Mouse (Mus musculus): ENCODE measurements around the gene Pptc7.
"Not testable (repeated sequence)": the region's sequence is repeated elsewhere in the genome, so short reads cannot be mapped to it uniquely, and the experiment has no call there.

The Pptc7 gene

DNA sequence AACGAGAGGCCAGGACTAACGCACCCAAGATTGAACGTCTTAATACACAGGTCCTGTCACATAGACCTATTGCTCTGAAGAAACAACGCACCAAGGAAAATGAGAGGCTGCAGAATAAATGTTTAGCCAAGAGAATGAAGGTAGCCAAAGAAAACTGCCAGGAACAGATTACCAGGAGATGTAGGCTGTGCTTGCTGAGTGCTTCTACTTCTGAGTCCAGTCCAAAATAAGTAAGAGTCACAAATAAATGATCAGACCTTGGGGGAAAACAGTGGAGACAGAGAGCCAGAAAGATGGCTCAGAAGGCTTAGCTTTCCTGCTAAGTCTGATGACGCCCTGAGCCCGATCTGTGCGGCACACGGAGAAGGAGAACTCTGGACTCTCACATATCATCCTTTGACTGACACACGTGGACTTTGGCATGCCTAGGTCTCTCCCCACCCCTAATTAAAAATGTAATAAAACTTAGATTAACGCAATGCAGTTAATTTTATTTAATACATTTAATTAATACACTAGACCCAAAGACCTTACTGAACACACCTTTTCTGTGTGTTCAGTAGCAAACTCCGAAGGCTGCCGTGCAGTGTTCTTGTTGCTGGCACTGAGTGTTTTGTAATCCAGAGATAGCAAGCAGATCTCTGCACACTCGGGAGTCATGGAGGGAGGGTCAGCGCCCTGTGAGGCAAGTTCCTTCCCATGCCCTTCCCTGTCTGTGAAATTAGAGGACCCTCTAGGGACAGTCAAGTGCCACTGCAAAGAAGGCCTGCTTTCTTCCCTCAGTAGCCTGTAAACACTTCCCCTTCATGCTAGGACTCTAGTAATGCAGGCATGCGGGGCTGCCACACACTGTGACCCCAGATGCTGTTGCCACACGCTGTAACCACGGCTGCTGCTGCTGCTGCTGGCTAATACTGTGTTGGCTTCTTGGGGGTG, 18.9 kb downstream of the Pptc7 start:
- no peak for DNase-seq

DNA sequence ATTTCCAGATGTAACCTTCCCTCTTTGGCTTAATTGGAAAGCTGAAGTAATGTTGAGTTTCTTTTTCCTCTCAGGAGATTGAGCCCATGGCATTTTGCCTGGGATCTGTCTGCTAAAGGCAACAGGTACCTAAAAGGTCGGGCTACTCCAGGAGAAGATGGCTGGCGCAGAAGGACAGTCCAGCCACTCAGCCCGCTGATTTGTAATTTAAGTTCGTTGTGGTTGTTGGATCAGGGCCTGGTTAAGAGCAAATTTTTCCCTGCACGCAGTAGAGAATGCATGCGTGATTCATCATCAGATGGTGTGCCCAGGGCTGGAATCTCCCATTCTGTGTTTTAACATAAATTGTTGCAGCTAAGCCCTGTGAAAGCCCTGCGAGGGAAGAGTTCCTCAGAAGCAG, 19.8 kb downstream of the Pptc7 start:
- no peak for DNase-seq

- DNase-seq, result peak; percentile 56
Measured at GRCm38 (mm10) chr5:122304541-122304940, 20.4 kb downstream of the Pptc7 start.

DNA sequence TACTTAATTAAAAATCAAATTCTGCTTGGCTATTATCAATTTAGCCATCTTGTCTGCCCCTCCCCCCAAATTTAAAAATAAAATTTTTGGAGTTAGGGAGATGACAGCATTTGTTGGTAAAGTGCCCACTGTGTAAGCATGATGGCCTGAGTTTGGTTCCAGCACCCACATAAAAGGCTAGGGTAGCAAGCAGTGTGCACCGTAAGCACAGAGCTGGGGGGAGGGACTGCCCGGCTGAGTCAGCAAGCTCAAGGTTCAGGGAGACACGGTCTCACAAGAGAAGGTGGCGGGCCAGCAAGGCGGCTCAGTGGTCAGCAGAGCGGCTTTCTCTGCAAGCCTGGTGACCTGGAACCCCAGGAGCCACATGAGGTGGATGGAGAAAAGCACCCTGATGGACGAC, 21.3 kb downstream of the Pptc7 start:
- DNase-seq, result no peak

DNA sequence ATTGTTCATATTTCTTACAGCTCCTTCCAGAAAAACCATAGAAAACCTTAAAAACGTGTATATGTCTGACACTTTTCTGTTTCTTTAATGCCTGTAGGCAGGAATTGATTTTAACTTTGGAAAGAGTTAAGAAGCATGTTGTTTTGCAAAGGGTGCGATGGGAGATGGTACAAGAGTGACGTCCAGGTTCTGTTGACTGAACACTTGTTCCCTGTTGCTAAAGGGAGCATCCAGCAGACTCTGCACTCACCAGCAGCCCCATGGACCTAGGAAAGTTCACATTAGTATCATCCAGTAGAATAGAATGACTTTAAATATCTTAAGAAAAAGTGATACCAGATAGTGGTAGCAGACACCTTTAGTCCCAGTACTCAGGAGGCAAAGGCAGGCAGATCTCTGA, 22.4 kb downstream of the Pptc7 start:
- no peak for DNase-seq

DNA sequence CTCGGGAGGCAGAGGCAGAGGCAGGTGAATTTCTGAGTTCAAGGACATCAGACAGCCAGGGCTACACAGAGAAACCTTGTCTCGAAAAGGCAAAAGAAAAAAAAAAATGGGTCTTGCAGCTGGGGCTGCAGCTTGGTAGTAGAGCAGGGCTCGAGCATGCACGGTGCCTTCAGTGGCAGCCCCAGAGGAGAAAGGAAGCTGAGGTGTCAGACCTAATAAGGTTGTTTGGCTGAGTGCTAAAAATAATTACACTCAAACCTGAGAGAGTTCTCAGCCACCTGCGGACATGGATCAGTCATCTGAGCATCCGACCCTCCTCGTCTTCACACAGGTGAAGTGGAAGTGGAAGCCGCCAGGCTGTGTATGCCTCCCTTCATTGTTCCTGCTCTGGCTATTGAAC, 26.5 kb downstream of the Pptc7 start:
- DNase-seq, result no peak

DNA sequence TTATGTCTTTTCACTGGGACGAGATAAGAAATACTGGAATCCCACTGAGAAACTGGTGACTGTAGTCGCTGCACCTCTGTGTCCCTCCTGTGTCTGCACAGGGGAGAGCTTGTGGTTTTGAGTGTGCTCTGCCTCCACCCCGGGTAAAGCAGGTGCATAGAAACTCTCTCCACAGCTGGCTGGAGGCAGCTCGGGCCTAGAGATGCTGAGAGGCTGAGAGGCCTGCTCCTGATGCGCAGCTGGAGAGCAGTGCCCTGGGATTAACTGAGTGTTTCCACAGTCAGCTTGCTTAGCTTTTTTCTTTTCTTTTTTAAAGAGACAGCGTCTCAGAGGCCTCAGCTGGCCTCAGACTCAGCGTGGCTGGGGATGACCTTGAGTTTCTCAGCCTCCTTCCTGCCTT, 27.5 kb downstream of the Pptc7 start:
- DNase-seq, result no peak

DNA sequence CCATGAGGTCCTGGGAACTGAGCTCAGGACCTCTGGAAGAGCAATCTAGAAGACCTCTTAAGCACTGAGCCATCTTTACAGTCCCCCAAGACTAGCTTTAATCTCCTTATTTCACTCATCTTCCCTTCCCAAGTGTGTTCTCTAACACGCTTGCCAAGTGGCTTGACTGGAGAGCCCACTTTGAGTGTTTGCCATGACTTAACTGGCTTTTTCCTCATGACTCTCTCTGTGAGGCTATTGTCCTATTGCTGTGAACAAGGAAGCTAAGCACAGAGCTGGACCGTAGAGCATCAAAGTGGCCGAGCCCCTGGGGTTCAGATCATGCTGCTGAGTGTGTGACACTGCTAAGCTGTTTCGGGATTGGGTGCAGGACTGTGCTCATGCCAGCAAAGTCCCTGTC, 28.2 kb downstream of the Pptc7 start:
- no peak for DNase-seq

DNA sequence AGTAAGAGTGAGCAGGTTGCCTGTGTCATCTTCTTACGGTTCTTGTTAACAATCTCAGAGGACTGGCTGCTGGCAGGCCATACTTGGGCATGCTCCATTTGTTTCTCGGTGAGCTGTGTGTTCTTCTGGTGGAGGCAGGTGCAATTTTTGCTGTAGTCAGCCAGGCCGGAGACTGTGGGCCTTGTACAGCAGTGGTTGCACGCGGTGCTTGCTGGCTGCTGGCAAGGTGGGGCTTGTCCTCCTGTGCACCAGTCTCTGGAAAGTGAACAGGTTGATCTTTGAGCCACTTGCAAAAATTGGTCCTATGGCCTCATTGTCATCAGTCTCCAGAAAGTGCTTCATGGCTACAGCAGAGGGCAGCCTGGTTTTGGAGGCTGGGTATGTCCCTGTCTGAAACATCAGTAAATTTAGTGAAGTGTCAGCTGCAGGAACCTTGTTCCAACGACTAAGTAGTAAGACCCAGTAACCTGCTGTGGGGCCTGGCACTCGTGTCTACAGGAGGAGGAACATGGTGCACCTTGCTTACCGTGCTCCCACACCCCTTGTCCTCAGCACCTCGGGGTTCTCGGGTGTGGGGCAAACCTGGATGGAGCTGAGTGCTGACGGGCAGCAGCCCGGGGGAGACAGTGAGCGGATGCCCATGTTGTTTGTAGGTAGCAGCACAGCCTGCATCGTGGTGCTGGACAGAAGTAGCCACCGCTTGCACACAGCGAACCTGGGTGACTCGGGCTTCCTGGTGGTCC, 28.9 kb downstream of the Pptc7 start:
- no peak for DNase-seq

DNA sequence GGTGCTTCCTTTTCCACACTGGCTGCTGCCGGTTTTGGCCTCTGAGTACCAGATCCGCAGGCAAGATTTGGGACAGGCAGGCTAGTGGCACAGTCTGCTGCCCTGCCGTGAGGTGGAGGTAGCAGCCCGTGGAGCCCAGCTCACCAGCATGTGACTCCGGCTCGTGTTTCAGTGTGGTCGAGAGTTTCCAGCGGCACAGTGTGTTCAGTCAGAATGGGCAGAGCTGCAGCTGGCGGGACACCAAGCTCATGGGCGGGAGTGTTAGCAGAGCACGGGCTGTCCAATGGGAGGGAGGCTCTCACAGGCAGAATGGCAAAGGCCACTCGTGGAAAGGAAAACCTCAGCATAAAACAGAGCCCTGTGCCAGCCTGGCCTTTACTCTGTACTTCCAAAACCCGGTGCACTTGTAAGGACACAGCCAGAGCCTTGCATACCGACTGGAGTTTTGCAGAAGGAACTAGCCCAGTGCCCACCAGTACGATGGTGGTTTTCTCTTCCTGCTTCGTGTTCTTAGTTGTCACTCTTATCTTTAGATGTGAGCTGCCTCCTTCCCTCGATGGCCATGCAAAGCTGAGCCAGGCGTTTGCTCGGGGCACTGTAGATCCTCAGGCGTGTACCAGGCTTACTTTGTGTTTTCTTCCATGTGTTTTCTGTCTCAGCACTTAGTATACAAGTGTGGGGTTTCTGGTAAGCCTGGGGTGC, 31.0 kb downstream of the Pptc7 start:
- DNase-seq, result peak; percentile 94

DNA sequence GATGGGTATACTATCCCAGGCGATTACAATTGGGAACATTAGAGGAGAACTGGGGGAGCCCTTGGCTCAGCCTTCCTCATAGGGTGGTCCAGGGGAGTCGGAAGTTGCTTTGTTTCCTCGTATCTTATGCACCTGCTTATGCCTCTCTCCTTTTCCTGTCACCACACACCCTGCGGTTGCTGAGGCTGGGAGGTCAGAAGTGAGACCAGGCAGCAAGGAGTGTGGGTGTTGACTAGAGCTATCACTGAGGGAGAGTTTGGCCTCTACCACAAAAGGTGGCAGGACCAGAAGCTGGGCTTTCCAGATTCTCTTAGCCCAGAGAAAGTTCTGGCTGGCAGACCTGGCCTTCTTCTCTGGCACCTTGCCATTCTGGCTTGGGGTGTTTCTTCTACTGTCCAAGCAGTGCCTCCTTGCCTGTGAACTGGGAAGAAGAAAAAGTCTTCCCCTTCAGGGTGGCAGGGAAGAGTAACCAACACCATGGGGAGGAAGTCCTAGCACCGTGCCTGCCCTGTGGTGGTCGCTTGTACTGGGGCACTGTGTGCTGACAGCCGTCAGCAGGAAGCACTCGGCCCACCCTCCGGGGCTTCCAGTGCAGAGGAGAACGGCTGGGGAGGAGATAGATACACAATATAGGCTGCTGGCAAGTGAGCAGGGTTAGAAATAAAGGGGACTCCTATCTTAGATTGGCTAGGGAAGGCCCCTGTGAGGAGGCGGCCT, 33.3 kb downstream of the Pptc7 start:
- DNase-seq, result no peak

GRCm38 (mm10) chr5:122318100-122318499, 33.9 kb downstream of the Pptc7 start:
- DNase-seq, result peak; percentile 61

- not testable (repeated sequence) for DNase-seq
Measured at GRCm38 (mm10) chr5:122318976-122319375, 34.8 kb downstream of the Pptc7 start.

GRCm38 (mm10) chr5:122319474-122320204, 35.5 kb downstream of the Pptc7 start:
- peak; percentile 66 for DNase-seq

- peak; percentile 31 for DNase-seq
Measured at GRCm38 (mm10) chr5:122320205-122320781, 36.1 kb downstream of the Pptc7 start.

- no peak for DNase-seq
Measured at GRCm38 (mm10) chr5:122323523-122323922, 39.4 kb downstream of the Pptc7 start.

GRCm38 (mm10) chr5:122324608-122325431, 40.7 kb downstream of the Pptc7 start:
- DNase-seq, result peak; percentile 44

DNA sequence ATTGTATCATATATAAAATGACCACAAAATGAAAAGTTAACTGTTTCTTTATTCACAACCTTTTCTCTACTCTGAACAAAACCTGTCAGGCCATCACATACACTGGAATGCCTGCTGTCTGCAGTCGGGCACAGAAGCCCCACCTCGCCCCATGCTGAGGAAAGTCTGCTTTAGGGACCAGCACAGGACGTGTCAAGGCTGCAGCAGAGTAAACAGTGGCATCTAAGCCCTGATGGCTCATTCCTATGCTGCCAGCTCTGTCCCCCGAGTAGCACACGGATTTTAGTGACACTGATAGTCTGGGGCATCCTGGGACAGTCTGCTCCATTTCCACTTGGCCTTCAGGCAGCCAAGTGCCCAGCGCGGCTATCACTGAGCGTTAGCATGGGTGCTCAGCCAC, 41.3 kb downstream of the Pptc7 start:
- DNase-seq, result no peak

GRCm38 (mm10) chr5:122327283-122327682, 43.1 kb downstream of the Pptc7 start:
- DNase-seq, result no peak

- DNase-seq, result no peak
Measured at GRCm38 (mm10) chr5:122330269-122330668, 46.1 kb downstream of the Pptc7 start.

DNA sequence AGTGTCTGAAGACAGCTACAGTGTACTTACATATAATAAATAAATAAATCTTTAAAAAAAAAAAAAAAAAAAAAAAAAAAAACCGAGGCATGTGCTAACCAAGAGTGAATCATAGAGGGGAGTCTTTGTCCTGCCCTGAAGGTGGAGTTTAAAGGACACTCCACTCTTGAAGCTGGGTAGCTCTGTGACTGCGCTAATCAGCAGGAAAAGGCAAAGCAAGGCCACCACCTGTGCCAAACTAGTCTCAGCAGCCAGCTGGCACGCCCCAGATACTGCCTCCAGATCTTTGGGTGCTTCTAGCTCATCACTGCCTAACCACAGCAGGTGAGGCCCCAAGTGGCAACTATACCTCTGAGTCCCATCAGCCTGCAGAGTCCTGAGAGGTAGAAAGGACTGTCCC, 50.5 kb downstream of the Pptc7 start:
- no peak for DNase-seq
